ENCODE assay signal across 12 mouse cellular contexts in the genomic region with DNA sequence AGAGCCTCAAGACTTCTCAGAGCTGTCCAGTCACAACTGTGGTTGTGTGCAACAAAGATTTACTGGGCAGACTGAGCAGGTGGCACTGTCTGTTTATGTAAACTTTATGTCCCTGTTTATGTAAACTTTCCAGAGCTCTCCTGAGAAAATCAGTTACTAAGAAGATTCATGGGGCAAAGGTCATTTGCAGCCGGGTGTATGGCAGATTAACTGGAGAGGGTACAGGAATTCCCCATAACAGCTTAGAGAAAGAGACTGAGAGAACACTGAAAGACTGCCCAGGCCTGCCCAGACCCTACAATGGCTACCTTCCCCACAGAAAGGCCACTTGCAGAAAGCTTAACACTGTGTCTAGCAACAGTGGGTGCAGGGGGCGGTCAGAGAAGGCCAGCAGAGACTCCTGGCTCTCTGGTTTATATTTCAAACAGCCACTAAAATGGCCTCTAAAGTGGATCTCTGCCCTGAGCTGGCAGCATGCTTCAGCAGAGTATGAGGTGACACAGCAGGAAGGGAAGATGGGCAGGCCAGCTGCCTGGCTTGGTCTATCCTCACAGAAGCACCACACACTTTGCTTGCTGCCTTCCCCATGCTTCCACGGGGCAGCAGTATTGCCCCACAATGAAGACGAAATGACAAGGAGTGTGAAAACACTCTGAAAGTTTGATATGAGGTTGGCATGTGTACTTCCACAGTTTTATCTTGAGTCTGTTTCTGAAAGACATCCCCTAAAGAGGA.
DNase-seq lines count a peak whose midpoint lies in the region; ATAC-seq lines count a peak whose summit lies in the region.
"Had no signal": no experiment of that assay in that cellular context is flagged by ENCODE, and none has a peak within 500 bp of the region (broad histone marks: within the 10 kb centered on the region; RNA-seq: fewer than 3 reads in every experiment).

No protein-coding gene starts in this region.

- DNase-seq in left cerebral cortex, postnatal 4 days: peak; percentile 20
- no peak for DNase-seq in left cerebral cortex, adult 11 months (ENCODE audit: low spot score)
- DNase-seq in gastrocnemius, adult 8-10 months (ENCODE audit: low spot score in 2 of 2): peak; percentile 51 to 77
- DNase-seq in lung, postnatal 14 days: peak; percentile 15
- DNase-seq in spleen, postnatal 10 days (ENCODE audit: low spot score in 2 of 2): no peak
- DNase-seq in adrenal gland, adult 18-20 months (ENCODE audit: low spot score in 2 of 2): no peak
- DNase-seq: cerebellum, adult 18-20 months had no signal

- no peak overlapping the region for H3K4me3 ChIP-seq in intestine, embryonic 16.5 days (ENCODE audit: low read length)
- H3K4me3 ChIP-seq: liver, embryonic 15.5 days; midbrain, embryonic 12.5 days; neural tube, embryonic 12.5 days; stomach, embryonic 15.5 days had no signal

- no peaks in the 10 kb centered on the region for H3K9me3 ChIP-seq in intestine, embryonic 16.5 days (ENCODE audit: control insufficient read depth, low read length)
- H3K9me3 ChIP-seq: liver, embryonic 15.5 days; midbrain, embryonic 12.5 days; neural tube, embryonic 12.5 days; stomach, embryonic 15.5 days had no signal

- no peak overlapping the region for H3K4me2 ChIP-seq in intestine, embryonic 16.5 days (ENCODE audit: low read depth, low read length)
- H3K4me2 ChIP-seq: liver, embryonic 15.5 days; midbrain, embryonic 12.5 days; neural tube, embryonic 12.5 days; stomach, embryonic 15.5 days had no signal

- H3K9ac ChIP-seq in intestine, embryonic 16.5 days (ENCODE audit: low read depth, low read length): 0 out of 2 replicates have a peak overlapping the region, but pooled peaks have one; percentile 14
- H3K9ac ChIP-seq: liver, embryonic 15.5 days; midbrain, embryonic 12.5 days; neural tube, embryonic 12.5 days; stomach, embryonic 15.5 days had no signal

- no peaks in the 10 kb centered on the region for H3K27me3 ChIP-seq in intestine, embryonic 16.5 days (replicated peaks; ENCODE audit: control insufficient read depth, insufficient read depth, low read length)
- H3K27me3 ChIP-seq: liver, embryonic 15.5 days; midbrain, embryonic 12.5 days; neural tube, embryonic 12.5 days; stomach, embryonic 15.5 days had no signal

- peaks cover 17% of the 10 kb centered on the region for H3K4me1 ChIP-seq in intestine, embryonic 16.5 days (ENCODE audit: control insufficient read depth, insufficient read depth, low read length)
- H3K4me1 ChIP-seq: liver, embryonic 15.5 days; midbrain, embryonic 12.5 days; neural tube, embryonic 12.5 days; stomach, embryonic 15.5 days had no signal

- H3K36me3 ChIP-seq in intestine, embryonic 16.5 days (ENCODE audit: control insufficient read depth, insufficient read depth, low read length): no peaks in the 10 kb centered on the region
- H3K36me3 ChIP-seq: liver, embryonic 15.5 days; stomach, embryonic 15.5 days had no signal

- 63% methylated on average over 4 of the region's 4 CpGs for WGBS in intestine, embryonic 16.5 days

- H3K27ac ChIP-seq in intestine, embryonic 16.5 days (ENCODE audit: low read length): no peak overlapping the region
- H3K27ac ChIP-seq: liver, embryonic 15.5 days; midbrain, embryonic 12.5 days; neural tube, embryonic 12.5 days; stomach, embryonic 15.5 days had no signal

- peak; percentile 69 for ATAC-seq in intestine, embryonic 16.5 days

- intact Hi-C loops in left cerebral cortex, postnatal 4 days (cut with DNase I): no loop called here

Comparison
In these comparisons a context has a peak if more than half of its experiments do, and no peak if none do; other contexts are left out.
1. DNase-seq: peak in left cerebral cortex, postnatal 4 days (single experiment), gastrocnemius, adult 8-10 months (2 of 2) and lung, postnatal 14 days (single experiment); none in left cerebral cortex, adult 11 months (single experiment), spleen, postnatal 10 days (0 of 2) and adrenal gland, adult 18-20 months (0 of 2).